Mouse (Mus musculus) heart, postnatal 0 days (tissue): ENCODE measurements around the gene Ube2e1. TPM values are rescaled to one million over a fixed set of nuclear protein-coding genes. Genes with fewer than 3 reads are reported as not detected.

ENCODE experiments used
- ATAC-seq: fragments of 200-750 bp; cut with Nextera tagmentation; 2 replicates; pipeline ENCODE4 v1.8.0; 2017; ENCODE audit warnings: low read depth, moderate number of reproducible peaks, moderate library complexity; ENCODE audit not compliant: insufficient read depth
- DNase-seq: peaks from one replicate; pipeline ENCODE4 v3.0.0-alpha.2; 2016; ENCODE audit warnings: low spot score
- H3K27ac ChIP-seq: fragments of 300-500 bp; sonication (generic); 2 replicates; pipeline ENCODE4 v1.5.1; 2014; ENCODE audit warnings: low read depth, mild to moderate bottlenecking
- H3K27me3 ChIP-seq: fragments of 300-500 bp; sonication (generic); 2 replicates; pipeline ENCODE4 v1.6.1; 2014; ENCODE audit warnings: low read length, mixed read lengths; ENCODE audit not compliant: control insufficient read depth, insufficient read depth
- H3K36me3 ChIP-seq: fragments of 300-500 bp; sonication (generic); replicated peaks from 2 replicates; pipeline ENCODE4 v1.6.1; 2014; ENCODE audit warnings: low read length, mixed read lengths; ENCODE audit not compliant: control insufficient read depth, insufficient read depth
- H3K4me1 ChIP-seq: fragments of 300-500 bp; sonication (generic); 2 replicates; pipeline ENCODE4 v1.6.1; 2014; ENCODE audit warnings: antibody characterized with exemption; ENCODE audit not compliant: control insufficient read depth, insufficient read depth
- H3K4me2 ChIP-seq: fragments of 300-500 bp; sonication (generic); 2 replicates; pipeline ENCODE4 v1.6.1; 2014; ENCODE audit warnings: low read depth, mild to moderate bottlenecking, low read length, moderate library complexity
- H3K4me3 ChIP-seq: fragments of 300-500 bp; sonication (generic); 2 replicates; pipeline ENCODE4 v1.5.1; 2014; ENCODE audit warnings: low read depth, low read length
- H3K9ac ChIP-seq: fragments of 300-500 bp; sonication (generic); replicated peaks from 2 replicates; pipeline ENCODE4 v1.6.1; 2014; ENCODE audit warnings: low read depth, low read length, mixed read lengths
- H3K9me3 ChIP-seq: fragments of 300-500 bp; sonication (generic); replicated peaks from 2 replicates; pipeline ENCODE4 v1.6.1; 2016; ENCODE audit warnings: low read length; ENCODE audit not compliant: control insufficient read depth
- CTCF ChIP-seq: IDR thresholded peaks from 2 replicates; pipeline ENCODE4 v1.5.1; 2016; ENCODE audit warnings: antibody characterized with exemption, control low read depth, low read depth
- EP300 ChIP-seq: IDR thresholded peaks from 2 replicates; pipeline ENCODE4 v1.6.1; 2016; ENCODE audit warnings: antibody characterized with exemption, low read depth
- WGBS: fragments of 180-500 bp; shearing (Covaris S2); extraction: QIAGEN DNeasy Blood & Tissue Kit; methylation state at CpG from one replicate; pipeline ENCODE4 v1.1.7; 2014; 5-methylcytosine and 5-hydroxymethylcytosine counted together
- polyA plus RNA-seq: library from polyadenylated mRNA; unstranded; fragments of >200 nt; fragmentation: Nextera tagmentation; extraction: Ambion mirVana; gene quantifications from 2 replicates; pipeline ENCODE4 v1.2.1, GENCODE M21; 2015
- total RNA-seq: library from RNA; depleted of rRNA; stranded (reverse); fragments of >200 nt; gene quantifications from 2 replicates; pipeline ENCODE4 v1.2.3, GENCODE M21; 2014; ENCODE audit warnings: low replicate concordance

Gene Ube2e1
- total and polyA plus RNA-seq, 2 experiments from 2014 or later = 12.9 to 47.3 TPM

- no peak for TF ChIP-seq EP300
- no peak for TF ChIP-seq CTCF
- Histone ChIP-seq H3K27me3 (no peaks in the 10 kb centered on the region), H3K27ac (no peak overlapping the region), H3K36me3 (no peaks in the 10 kb centered on the region), H3K9ac (no peak overlapping the region), H3K4me3 (no peak overlapping the region), H3K4me2 (no peak overlapping the region), H3K4me1 (no peaks in the 10 kb centered on the region), H3K9me3 (no peaks in the 10 kb centered on the region)
- no peak for ATAC-seq
- DNase-seq = no peak
- 68% methylated on average over 9 of the region's 9 CpGs for WGBS
Measured at GRCm38 (mm10) chr14:18372761-18373610, 41.3 kb upstream of the Ube2e1 start.

- no peaks in the 10 kb centered on the region for H3K4me1 ChIP-seq
- H3K27ac ChIP-seq = no peak overlapping the region
- H3K36me3 ChIP-seq = no peaks in the 10 kb centered on the region
- no peaks in the 10 kb centered on the region for H3K9me3 ChIP-seq
- ATAC-seq (no peak), DNase-seq (no peak)
- no peak overlapping the region for H3K9ac ChIP-seq
- no peaks in the 10 kb centered on the region for H3K27me3 ChIP-seq
- TF ChIP-seq EP300 (no peak), CTCF (no peak)
- H3K4me2 ChIP-seq = no peak overlapping the region
- H3K4me3 ChIP-seq = no peak overlapping the region
Measured at GRCm38 (mm10) chr14:18369031-18369430, 37.4 kb upstream of the Ube2e1 start.

- 47% methylated on average over 5 of the region's 5 CpGs for WGBS
- TF ChIP-seq EP300 (no peak), CTCF (no peak)
- Histone ChIP-seq H3K9me3 (no peaks in the 10 kb centered on the region), H3K4me3 (no peak overlapping the region), H3K27ac (no peak overlapping the region), H3K36me3 (no peaks in the 10 kb centered on the region), H3K4me1 (no peaks in the 10 kb centered on the region), H3K27me3 (no peaks in the 10 kb centered on the region), H3K9ac (no peak overlapping the region), H3K4me2 (no peak overlapping the region)
- ATAC-seq = no peak
- no peak for DNase-seq
Measured at GRCm38 (mm10) chr14:18367025-18367424, 35.4 kb upstream of the Ube2e1 start.

- Histone ChIP-seq H3K36me3 (no peaks in the 10 kb centered on the region), H3K4me2 (no peak overlapping the region), H3K9ac (no peak overlapping the region), H3K4me1 (no peaks in the 10 kb centered on the region), H3K27me3 (no peaks in the 10 kb centered on the region), H3K27ac (no peak overlapping the region), H3K4me3 (no peak overlapping the region), H3K9me3 (no peaks in the 10 kb centered on the region)
- TF ChIP-seq CTCF (no peak), EP300 (no peak)
- no peak for DNase-seq
- ATAC-seq = no peak
- 62% methylated on average over 3 of the region's 3 CpGs for WGBS
Measured at GRCm38 (mm10) chr14:18364321-18364720, 32.7 kb upstream of the Ube2e1 start.

- no peaks in the 10 kb centered on the region for H3K9me3 ChIP-seq
- 43% methylated on average over 2 of the region's 2 CpGs for WGBS
- TF ChIP-seq EP300 (no peak), CTCF (no peak)
- H3K9ac ChIP-seq = no peak overlapping the region
- no peak overlapping the region for H3K4me3 ChIP-seq
- no peak overlapping the region for H3K4me2 ChIP-seq
- no peak for ATAC-seq
- H3K36me3 ChIP-seq = no peaks in the 10 kb centered on the region
- peaks cover 4% of the 10 kb centered on the region; the same call in 1 of the 2 replicates for H3K4me1 ChIP-seq
- H3K27me3 ChIP-seq = no peaks in the 10 kb centered on the region
- no peak for DNase-seq
- no peak overlapping the region for H3K27ac ChIP-seq
Measured at GRCm38 (mm10) chr14:18356442-18356841, 24.8 kb upstream of the Ube2e1 start.
